Mouse (Mus musculus) intestine, embryonic 15.5 days (tissue): Measurements from ENCODE around the gene Armc12. TPM values are rescaled to one million over a fixed set of nuclear protein-coding genes. Genes with fewer than 3 reads are reported as not detected.

Source experiments
- ATAC-seq: fragments of 200-750 bp; cut with Nextera tagmentation; 2 replicates; pipeline ENCODE4 v1.8.0; 2017; ENCODE audit warnings: moderate TSS enrichment, moderate library complexity
- H3K27ac ChIP-seq: fragments of 300-500 bp; sonication (generic); 2 replicates; pipeline ENCODE4 v1.5.1; 2015; ENCODE audit warnings: mild to moderate bottlenecking, inconsistent platforms
- H3K27me3 ChIP-seq: fragments of 300-500 bp; sonication (generic); replicated peaks from 2 replicates; pipeline ENCODE4 v1.6.1; 2015; ENCODE audit warnings: inconsistent platforms
- H3K36me3 ChIP-seq: fragments of 300-500 bp; sonication (generic); 2 replicates; pipeline ENCODE4 v1.6.1; 2015; ENCODE audit warnings: inconsistent platforms
- H3K4me1 ChIP-seq: fragments of 300-500 bp; sonication (generic); replicated peaks from 2 replicates; pipeline ENCODE4 v1.6.1; 2015; ENCODE audit warnings: inconsistent platforms
- H3K4me2 ChIP-seq: fragments of 300-500 bp; sonication (generic); replicated peaks from 2 replicates; pipeline ENCODE4 v1.6.1; 2015; ENCODE audit warnings: mild to moderate bottlenecking, inconsistent platforms
- H3K4me3 ChIP-seq: fragments of 300-500 bp; sonication (generic); replicated peaks from 2 replicates; pipeline ENCODE4 v1.5.1; 2015; ENCODE audit warnings: inconsistent platforms
- H3K9ac ChIP-seq: fragments of 300-500 bp; sonication (generic); 2 replicates; pipeline ENCODE4 v1.6.1; 2015; ENCODE audit warnings: inconsistent platforms
- H3K9me3 ChIP-seq: fragments of 300-500 bp; sonication (generic); 2 replicates; pipeline ENCODE4 v1.6.1; 2016; ENCODE audit warnings: inconsistent platforms
- WGBS: fragments of 180-500 bp; shearing (Covaris S2); methylation state at CpG from one replicate; pipeline ENCODE4 v1.1.7; 2015; 5-methylcytosine and 5-hydroxymethylcytosine counted together
- polyA plus RNA-seq: library from polyadenylated mRNA; unstranded; fragments of >200 nt; fragmentation: Nextera tagmentation; extraction: Ambion mirVana; gene quantifications from 2 replicates; pipeline ENCODE4 v1.2.1, GENCODE M21; 2015

The Armc12 gene
- polyA plus RNA-seq, 1 experiment from 2014 or later: not detected

DNA sequence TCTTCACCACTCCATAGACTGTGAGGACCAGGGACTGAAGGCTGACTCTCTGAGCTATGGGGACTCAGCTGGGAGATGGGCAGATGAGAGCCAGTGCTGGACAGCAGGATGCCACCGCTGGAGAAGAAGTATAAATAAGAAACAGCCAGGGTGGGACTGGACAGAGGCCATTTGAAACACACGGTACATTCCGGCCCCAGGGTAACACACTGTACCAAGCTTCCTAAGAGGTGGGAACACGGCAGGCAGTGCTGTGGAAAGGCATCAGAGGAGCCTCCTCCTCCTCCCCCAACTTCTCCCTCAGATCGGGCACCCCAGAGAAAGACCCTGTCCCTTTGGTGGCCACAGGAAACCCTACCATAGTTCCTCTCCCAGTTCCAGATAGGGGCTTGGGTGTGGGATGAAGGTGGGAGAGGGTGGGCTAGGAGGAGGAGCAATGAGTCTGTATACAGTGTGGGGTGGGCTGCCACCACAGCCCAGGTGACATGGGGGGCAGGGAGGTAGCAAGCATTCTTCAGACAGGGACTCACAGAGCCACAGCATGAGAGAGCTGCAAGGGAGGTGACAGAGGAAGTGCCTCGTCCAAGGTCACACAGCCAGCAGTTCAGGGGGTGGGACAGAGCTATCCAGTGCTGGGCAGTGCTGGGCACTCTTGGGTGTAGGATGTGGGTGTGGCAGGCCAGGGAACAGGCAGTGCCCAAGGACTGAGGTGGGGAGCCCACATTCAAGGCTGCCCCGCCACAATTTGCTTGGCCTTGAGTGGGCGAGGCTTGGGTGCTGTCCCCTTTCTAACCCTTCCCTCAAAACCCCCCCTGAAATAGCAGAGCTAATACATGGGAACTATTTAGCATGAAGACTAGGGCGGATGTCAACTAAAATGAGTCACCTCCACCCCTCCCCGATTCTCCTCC, 14.9 kb upstream of the Armc12 start:
- Histone ChIP-seq H3K36me3 (no peaks in the 10 kb centered on the region), H3K4me2 (peak overlapping the region; percentile 24), H3K4me3 (no peak overlapping the region), H3K9me3 (no peaks in the 10 kb centered on the region), H3K27ac (no peak overlapping the region), H3K4me1 (peaks cover 48% of the 10 kb centered on the region), H3K9ac (no peak overlapping the region), H3K27me3 (no peaks in the 10 kb centered on the region)
- 56% methylated on average over 10 of the region's 10 CpGs for WGBS
- ATAC-seq: peak; percentile 32

- H3K4me3 ChIP-seq: no peak overlapping the region
- peaks cover 44% of the 10 kb centered on the region for H3K4me1 ChIP-seq
- H3K9ac ChIP-seq: no peak overlapping the region
- no peak for ATAC-seq
- WGBS: 62% methylated on average over 4 of the region's 4 CpGs
- H3K27me3 ChIP-seq: no peaks in the 10 kb centered on the region
- no peaks in the 10 kb centered on the region for H3K9me3 ChIP-seq
- peak overlapping the region; percentile 90 for H3K27ac ChIP-seq
- H3K4me2 ChIP-seq: peak overlapping the region; percentile 96
- no peaks in the 10 kb centered on the region for H3K36me3 ChIP-seq
These were observed 13.7 kb upstream of the Armc12 start for GRCm38 (mm10) chr17:28516881-28517280.

DNA sequence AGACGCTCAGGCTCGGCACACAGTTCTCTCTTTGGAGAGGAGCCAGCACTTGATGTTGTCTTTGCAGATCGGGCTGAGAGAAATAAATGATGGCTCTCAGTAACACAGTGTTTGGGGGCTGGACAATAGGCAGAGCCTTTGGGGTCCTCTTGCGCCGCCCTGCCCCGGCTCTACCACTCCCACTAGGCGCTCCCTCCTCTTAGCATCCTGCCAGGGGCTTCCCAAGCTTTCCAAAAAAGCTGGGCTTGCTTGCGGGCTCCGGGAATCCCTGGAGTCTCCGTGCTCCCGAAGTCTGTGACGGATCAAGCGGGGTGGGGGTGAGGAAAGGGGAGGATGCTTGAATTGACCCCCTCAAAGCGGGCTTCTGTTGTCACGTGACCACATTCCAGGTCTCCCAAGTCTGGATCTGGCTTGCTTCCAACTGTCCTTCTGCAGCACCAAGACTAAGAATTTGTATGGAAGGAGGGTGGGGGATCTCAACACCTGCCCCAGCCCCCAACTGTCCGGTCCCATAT, 13.1 kb upstream of the Armc12 start, which contains the start of gene Fkbp5:
Fkbp5 (minus strand) TSS at position 87 of the 515 bp plus-strand sequence.
- Histone ChIP-seq H3K9ac (peak within 1 kb of the TSS; percentile 56), H3K27ac (peak within 1 kb of the TSS; percentile 90), H3K4me2 (peak within 1 kb of the TSS; percentile 96), H3K4me1 (peaks cover 44% of the 10 kb centered on the region), H3K27me3 (no peaks in the 10 kb centered on the region), H3K36me3 (no peaks in the 10 kb centered on the region), H3K4me3 (peak within 1 kb of the TSS; percentile 46), H3K9me3 (no peaks in the 10 kb centered on the region)
- 12% methylated on average over 16 of the region's 16 CpGs for WGBS
- ATAC-seq: peak; percentile 19

GRCm38 (mm10) chr17:28517956-28518614, 12.5 kb upstream of the Armc12 start:
- WGBS: 1% methylated on average over 46 of the region's 46 CpGs
- peak; percentile 48 for ATAC-seq
- Histone ChIP-seq H3K9ac (peak overlapping the region; percentile 56), H3K27ac (peak overlapping the region; percentile 90), H3K4me3 (peak overlapping the region; percentile 46), H3K9me3 (no peaks in the 10 kb centered on the region), H3K27me3 (no peaks in the 10 kb centered on the region), H3K4me2 (peak overlapping the region; percentile 96), H3K4me1 (peaks cover 38% of the 10 kb centered on the region), H3K36me3 (no peaks in the 10 kb centered on the region)

GRCm38 (mm10) chr17:28518615-28519071, 12.0 kb upstream of the Armc12 start:
- peak overlapping the region; percentile 90 for H3K27ac ChIP-seq
- no peaks in the 10 kb centered on the region for H3K27me3 ChIP-seq
- H3K4me2 ChIP-seq: peak overlapping the region; percentile 96
- 30% methylated on average over 8 of the region's 8 CpGs for WGBS
- no peak for ATAC-seq
- H3K4me1 ChIP-seq: peaks cover 42% of the 10 kb centered on the region
- H3K36me3 ChIP-seq: no peaks in the 10 kb centered on the region
- H3K9ac ChIP-seq: peak overlapping the region; percentile 56
- no peaks in the 10 kb centered on the region for H3K9me3 ChIP-seq
- peak overlapping the region; percentile 46; the same call in 1 of the 2 replicates for H3K4me3 ChIP-seq

- H3K4me1 ChIP-seq: peaks cover 43% of the 10 kb centered on the region
- no peak for ATAC-seq
- H3K4me2 ChIP-seq: no peak overlapping the region
- no peak overlapping the region for H3K27ac ChIP-seq
- no peaks in the 10 kb centered on the region for H3K36me3 ChIP-seq
- H3K27me3 ChIP-seq: no peaks in the 10 kb centered on the region
- H3K9me3 ChIP-seq: no peaks in the 10 kb centered on the region
- WGBS: 90% methylated on average over 3 of the region's 3 CpGs
- no peak overlapping the region for H3K4me3 ChIP-seq
- no peak overlapping the region for H3K9ac ChIP-seq
These were observed 10.8 kb upstream of the Armc12 start for GRCm38 (mm10) chr17:28519827-28520226.

DNA sequence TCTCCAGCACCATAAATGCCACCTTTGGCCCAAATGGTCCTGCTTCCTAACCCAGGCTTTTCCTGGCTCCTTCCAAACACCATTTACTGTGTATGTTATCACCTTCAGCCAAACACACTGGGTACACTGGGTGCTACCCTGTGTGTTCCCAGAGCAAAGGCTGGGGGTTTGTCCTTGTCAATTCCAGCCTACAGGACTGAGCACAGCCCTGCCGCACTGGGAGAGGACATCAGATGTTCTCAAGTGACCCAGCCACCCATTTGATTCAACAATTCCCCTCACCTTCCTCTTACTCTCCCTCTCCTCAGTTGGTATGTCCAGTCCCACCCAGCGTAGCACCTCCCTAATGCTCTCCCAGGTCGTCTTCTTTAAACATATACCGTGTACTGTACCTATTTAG, 10.0 kb upstream of the Armc12 start:
- Histone ChIP-seq H3K4me2 (peak overlapping the region; percentile 99), H3K9me3 (no peaks in the 10 kb centered on the region), H3K4me1 (peaks cover 40% of the 10 kb centered on the region), H3K36me3 (no peaks in the 10 kb centered on the region), H3K27ac (peak overlapping the region; percentile 92; the same call in 1 of the 2 replicates), H3K4me3 (no peak overlapping the region), H3K27me3 (no peaks in the 10 kb centered on the region), H3K9ac (no peak overlapping the region)
- 70% methylated on average over 4 of the region's 4 CpGs for WGBS
- no peak for ATAC-seq

DNA sequence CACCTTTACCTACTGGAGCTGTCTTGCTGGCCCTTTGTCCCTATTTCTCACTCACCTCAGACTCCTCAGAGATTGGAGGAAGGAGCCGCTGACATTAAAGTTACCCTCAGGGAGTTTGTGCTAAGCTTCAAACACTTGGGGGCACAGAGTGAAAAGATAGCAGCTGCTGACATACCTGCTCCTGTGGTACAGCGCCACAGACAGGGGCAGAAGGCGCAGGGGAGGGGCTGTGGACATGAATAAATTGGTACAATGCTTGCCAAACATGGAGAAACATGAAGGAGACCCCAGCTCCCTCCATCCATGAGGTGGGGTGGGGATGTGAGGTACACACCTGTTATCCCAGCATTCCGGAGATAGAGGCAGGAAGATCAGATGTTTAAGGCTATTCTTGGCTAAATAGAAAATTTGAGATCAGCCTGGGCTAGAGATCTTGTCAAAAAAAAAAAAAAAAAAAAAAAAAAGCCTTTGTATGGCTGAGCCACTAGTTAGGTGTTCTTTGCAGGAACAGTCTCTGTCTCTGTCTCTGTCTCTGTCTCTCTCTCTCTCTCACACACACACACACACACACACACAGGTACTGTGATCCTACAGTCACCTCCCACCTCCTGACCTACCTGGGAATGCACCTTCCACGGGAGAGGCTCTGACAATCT, 9.4 kb upstream of the Armc12 start:
- 61% methylated on average over 5 of the region's 5 CpGs for WGBS
- Histone ChIP-seq H3K4me3 (no peak overlapping the region), H3K36me3 (no peaks in the 10 kb centered on the region), H3K9me3 (no peaks in the 10 kb centered on the region), H3K27ac (peak overlapping the region; percentile 92), H3K27me3 (no peaks in the 10 kb centered on the region), H3K4me2 (peak overlapping the region; percentile 99), H3K9ac (no peak overlapping the region), H3K4me1 (peaks cover 34% of the 10 kb centered on the region)
- peak; percentile 50 for ATAC-seq

GRCm38 (mm10) chr17:28521920-28522319, 8.7 kb upstream of the Armc12 start:
- H3K9ac ChIP-seq: no peak overlapping the region
- H3K4me2 ChIP-seq: peak overlapping the region; percentile 99
- H3K4me3 ChIP-seq: peak overlapping the region; percentile 69; the same call in 1 of the 2 replicates
- no peaks in the 10 kb centered on the region for H3K9me3 ChIP-seq
- peak overlapping the region; percentile 92 for H3K27ac ChIP-seq
- peak; percentile 39 for ATAC-seq
- peaks cover 32% of the 10 kb centered on the region for H3K4me1 ChIP-seq
- WGBS: 32% methylated on average over 6 of the region's 6 CpGs
- no peaks in the 10 kb centered on the region for H3K27me3 ChIP-seq
- H3K36me3 ChIP-seq: no peaks in the 10 kb centered on the region

DNA sequence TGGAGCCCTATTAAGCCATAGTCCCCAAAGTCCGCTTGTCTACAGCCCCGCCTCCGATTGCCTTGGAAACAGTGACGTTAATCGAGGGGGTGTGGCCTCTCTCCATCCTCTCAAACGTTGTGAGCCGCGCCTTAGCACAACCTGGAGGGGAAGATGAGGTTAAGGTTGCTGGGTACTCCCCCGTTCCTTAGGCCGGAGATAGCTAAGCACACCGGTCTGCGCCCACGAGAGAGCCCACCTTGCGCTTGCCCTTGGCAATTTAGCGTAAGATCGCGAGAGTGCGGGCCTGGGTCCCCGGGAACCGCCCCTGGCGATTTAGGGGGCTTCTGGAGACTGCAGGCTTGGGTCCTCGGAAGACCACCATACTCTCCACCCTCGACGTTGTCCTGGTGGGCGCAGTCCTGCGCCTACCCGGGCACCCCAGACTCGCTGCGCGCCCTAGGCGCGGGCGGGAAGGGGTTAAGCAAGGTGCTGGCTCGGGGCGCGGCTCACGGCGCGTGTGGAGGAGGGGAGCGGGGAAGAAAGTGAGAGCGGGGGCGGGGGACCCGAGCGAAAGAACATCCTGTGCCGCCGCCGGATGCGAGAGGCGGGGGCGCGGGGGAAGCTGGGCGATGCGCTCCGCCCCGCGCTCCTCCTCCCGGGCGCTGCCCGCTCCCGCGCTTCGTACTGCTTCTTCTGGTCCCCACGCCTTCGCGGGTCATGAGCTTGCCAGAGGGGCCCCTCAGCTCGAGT, 7.8 kb upstream of the Armc12 start:
- WGBS: under 1% methylated on average over 64 of the region's 66 CpGs
- Histone ChIP-seq H3K4me2 (peak overlapping the region; percentile 99), H3K27me3 (no peaks in the 10 kb centered on the region), H3K4me1 (peaks cover 32% of the 10 kb centered on the region), H3K9me3 (no peaks in the 10 kb centered on the region), H3K36me3 (no peaks in the 10 kb centered on the region), H3K9ac (peak overlapping the region; percentile 62), H3K4me3 (peak overlapping the region; percentile 69), H3K27ac (peak overlapping the region; percentile 92)
- peak; percentile 82 for ATAC-seq

GRCm38 (mm10) chr17:28523355-28524008, 7.1 kb upstream of the Armc12 start:
- Histone ChIP-seq H3K4me1 (peaks cover 27% of the 10 kb centered on the region), H3K27ac (peak overlapping the region; percentile 92), H3K4me3 (peak overlapping the region; percentile 69), H3K36me3 (no peaks in the 10 kb centered on the region), H3K9me3 (no peaks in the 10 kb centered on the region), H3K27me3 (no peaks in the 10 kb centered on the region), H3K4me2 (peak overlapping the region; percentile 99), H3K9ac (peak overlapping the region; percentile 54)
- WGBS: 12% methylated on average over 28 of the region's 28 CpGs
- ATAC-seq: no peak
